Mouse (Mus musculus) spleen, adult 10 weeks (tissue): Measurements from ENCODE around the gene Paqr9. TPM values are rescaled to one million over a fixed set of nuclear protein-coding genes. Genes with fewer than 3 reads are reported as not detected.

Source experiments
- polyA plus RNA-seq: library from polyadenylated mRNA; stranded (reverse); fragments of 350-450 nt; fragmentation: Illumina TruSeq; extraction: RNeasy Lipid Tissue Mini Kit (QIAGEN cat#74804); gene quantifications from one replicate; pipeline ENCODE4 v1.2.3, GENCODE M21; 2015; ENCODE audit warnings: low replicate concordance; ENCODE audit not compliant: insufficient read depth

Gene Paqr9
- polyA plus RNA-seq = 16.1 TPM

GRCm38 (mm10) chr9:95559059-95559935 is at the start of gene Paqr9:
TSS of gene Paqr9 (plus strand) at chr9:95559657.

DNA sequence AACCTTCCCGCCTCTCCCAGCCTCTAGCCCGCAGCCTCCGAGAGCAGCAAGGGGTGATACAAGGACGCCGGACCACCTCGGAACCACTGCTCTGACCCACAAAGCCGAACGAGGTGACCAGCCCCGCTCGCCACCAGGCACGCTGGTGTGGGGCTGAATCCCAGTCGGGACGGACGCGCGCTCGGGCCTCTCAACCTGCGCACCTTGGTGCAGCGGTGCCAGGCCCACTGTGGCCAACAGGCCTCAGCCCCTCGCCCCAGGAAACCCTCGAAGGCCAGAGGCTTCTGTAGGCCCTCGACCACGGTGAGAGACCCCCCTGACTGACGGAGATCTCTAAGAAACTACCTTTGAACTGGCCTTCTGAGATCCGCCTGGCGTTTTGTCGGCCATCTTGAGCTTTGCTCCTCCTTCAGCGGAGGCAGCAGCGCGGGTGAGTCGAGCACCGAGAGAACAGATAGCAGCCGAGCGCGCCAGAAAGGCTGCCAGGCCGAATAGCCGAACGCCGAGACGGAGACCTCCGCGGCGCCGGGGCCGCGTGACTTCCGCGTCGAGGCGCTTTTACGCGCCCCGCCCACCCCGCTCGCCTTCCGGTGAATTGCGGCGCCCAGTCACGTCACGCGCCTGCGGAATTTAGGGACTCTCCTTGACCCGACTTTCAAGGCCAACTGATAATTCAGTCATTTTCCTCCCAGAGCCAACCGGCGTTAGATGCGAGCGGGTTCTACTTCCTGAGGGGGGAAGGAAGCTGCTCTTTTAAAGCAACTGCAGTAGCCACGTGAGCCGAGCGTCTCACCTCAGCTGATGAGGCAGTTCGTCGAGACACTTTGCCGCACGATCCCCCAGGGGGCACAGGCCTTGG is 47.8 kb upstream of the Paqr9 start, which contains the start of gene U2surp:
TSS of gene U2surp (minus strand) at position 525 of the 859 bp plus-strand sequence.

Other genes starting within 250 kb of the Paqr9 start
- 1.3 TPM for gene Chst2, start 152.9 kb upstream of the Paqr9 start, polyA plus RNA-seq
- gene U2surp, start 47.7 kb upstream of the Paqr9 start, polyA plus RNA-seq = 88.8 TPM
- 5.4 TPM for gene Pcolce2, start 77.9 kb downstream of the Paqr9 start, polyA plus RNA-seq
- 1.9 TPM for gene Trpc1, start 190.7 kb downstream of the Paqr9 start, polyA plus RNA-seq